Mouse (Mus musculus) stomach, postnatal 0 days (tissue): ENCODE results near the gene Gstm6. TPM values are rescaled to one million over a fixed set of nuclear protein-coding genes. Genes with fewer than 3 reads are reported as not detected.
"Not testable (repeated sequence)": the region's sequence is repeated elsewhere in the genome, so short reads cannot be mapped to it uniquely, and the experiment has no call there.

Source experiments
- ATAC-seq: fragments of 200-750 bp; cut with Nextera tagmentation; 2 replicates; pipeline ENCODE4 v1.8.0; 2017; ENCODE audit not compliant: low FRiP score, low TSS enrichment
- DNase-seq: peaks from one replicate; pipeline ENCODE4 v3.0.0-alpha.2; 2016; ENCODE audit warnings: low spot score
- H3K27ac ChIP-seq: fragments of 300-500 bp; sonication (generic); replicated peaks from 2 replicates; pipeline ENCODE4 v1.5.1; 2014; ENCODE audit warnings: mild to moderate bottlenecking, control low read depth
- H3K27me3 ChIP-seq: fragments of 300-500 bp; sonication (generic); 2 replicates; pipeline ENCODE4 v1.6.1; 2014; ENCODE audit warnings: low read length; ENCODE audit not compliant: control insufficient read depth, insufficient read depth
- H3K36me3 ChIP-seq: fragments of 300-500 bp; sonication (generic); 2 replicates; pipeline ENCODE4 v1.6.1; 2014; ENCODE audit warnings: low read length, mixed read lengths; ENCODE audit not compliant: control insufficient read depth, insufficient read depth
- H3K4me1 ChIP-seq: fragments of 300-500 bp; sonication (generic); replicated peaks from 2 replicates; pipeline ENCODE4 v1.6.1; 2014; ENCODE audit warnings: antibody characterized with exemption; ENCODE audit not compliant: control insufficient read depth, insufficient read depth
- H3K4me2 ChIP-seq: fragments of 300-500 bp; sonication (generic); replicated peaks from 2 replicates; pipeline ENCODE4 v1.6.1; 2014; ENCODE audit warnings: low read depth, mild to moderate bottlenecking, control low read depth, moderate library complexity
- H3K4me3 ChIP-seq: fragments of 300-500 bp; sonication (generic); 2 replicates; pipeline ENCODE4 v1.5.1; 2014; ENCODE audit warnings: low read depth, low read length, control low read depth
- H3K9ac ChIP-seq: fragments of 300-500 bp; sonication (generic); 2 replicates; pipeline ENCODE4 v1.6.1; 2014; ENCODE audit warnings: mild to moderate bottlenecking, low read length, control low read depth, mixed read lengths
- H3K9me3 ChIP-seq: fragments of 300-500 bp; sonication (generic); 2 replicates; pipeline ENCODE4 v1.6.1; 2016; ENCODE audit warnings: low read length; ENCODE audit not compliant: control insufficient read depth
- CTCF ChIP-seq: IDR thresholded peaks from 2 replicates; pipeline ENCODE4 v1.5.1; 2016; ENCODE audit warnings: antibody characterized with exemption, low read depth, mild to moderate bottlenecking, moderate library complexity
- EP300 ChIP-seq: optimal IDR thresholded peaks from 2 replicates; pipeline ENCODE3; 2016; ENCODE audit warnings: antibody characterized with exemption
- WGBS: fragments of 180-500 bp; shearing (Covaris S2); extraction: QIAGEN DNeasy Blood & Tissue Kit; methylation state at CpG from one replicate; pipeline ENCODE4 v1.1.7; 2014; 5-methylcytosine and 5-hydroxymethylcytosine counted together
- polyA plus RNA-seq: library from polyadenylated mRNA; unstranded; fragments of >200 nt; fragmentation: Nextera tagmentation; extraction: Ambion mirVana; gene quantifications from 2 replicates; pipeline ENCODE4 v1.2.1, GENCODE M21; 2015

Gstm6 gene
- polyA plus RNA-seq, 1 experiment from 2014 or later = 13.7 TPM

DNA sequence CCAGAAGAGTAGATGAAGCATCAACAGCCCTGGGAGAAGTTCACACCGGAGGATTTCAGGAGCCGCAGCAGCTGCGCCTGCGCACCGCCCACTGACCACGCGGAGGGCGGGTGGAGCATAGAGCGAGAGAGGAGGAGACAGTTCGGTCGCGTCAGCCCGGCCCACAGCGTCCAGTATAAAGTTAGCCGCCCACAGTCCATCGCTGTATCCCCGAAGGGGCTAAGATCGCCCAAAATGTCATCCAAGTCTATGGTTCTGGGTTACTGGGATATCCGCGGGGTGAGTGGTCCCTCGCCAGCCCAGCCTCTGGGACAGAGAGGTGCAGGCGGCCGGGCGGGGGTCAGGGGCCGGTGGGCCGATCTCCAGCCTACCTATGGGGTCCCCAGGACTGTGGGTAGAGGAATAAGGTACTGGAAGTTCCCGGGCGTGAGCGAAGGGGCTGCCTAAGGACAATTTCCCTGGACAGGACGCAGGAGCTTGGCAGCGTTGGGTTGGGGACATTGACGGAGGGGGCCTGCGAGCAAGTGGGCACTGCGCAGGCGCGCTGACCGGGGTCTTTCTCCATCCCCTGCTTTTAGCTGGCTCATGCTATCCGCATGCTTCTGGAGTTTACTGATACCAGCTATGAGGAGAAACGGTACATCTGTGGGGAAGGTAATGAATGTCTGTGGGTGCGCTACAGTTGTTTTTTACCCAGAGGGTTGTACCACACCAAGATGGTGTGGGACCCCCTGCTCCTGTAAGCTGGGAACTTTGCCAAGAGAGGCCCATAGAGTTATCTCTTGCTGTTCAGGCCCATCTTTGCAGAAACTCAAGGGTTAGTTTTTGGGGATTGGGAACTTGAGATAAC is 47.6 kb downstream of the Gstm6 start, which contains the start of gene Gstm5:
TSS of gene Gstm5 (plus strand) at position 102 of the 850 bp plus-strand sequence.
- peak within 1 kb of the TSS; percentile 69 for H3K27ac ChIP-seq
- H3K36me3 ChIP-seq = no peaks in the 10 kb centered on the region
- H3K27me3 ChIP-seq = no peaks in the 10 kb centered on the region
- ATAC-seq (peak; percentile 93), DNase-seq (peak; percentile 90)
- H3K4me3 ChIP-seq = peak within 1 kb of the TSS; percentile 56
- peak within 1 kb of the TSS; percentile 80 for H3K4me2 ChIP-seq
- WGBS = 5% methylated on average over 40 of the region's 40 CpGs
- no peaks in the 10 kb centered on the region for H3K9me3 ChIP-seq
- H3K9ac ChIP-seq = peak within 1 kb of the TSS; percentile 65
- H3K4me1 ChIP-seq = no peaks in the 10 kb centered on the region
- no peak for TF ChIP-seq CTCF
- TF ChIP-seq EP300 = no peak

GRCm38 (mm10) chr3:107895194-107895719 is 48.3 kb downstream of the Gstm6 start:
- no peak for TF ChIP-seq CTCF
- TF ChIP-seq EP300 = no peak
- Histone ChIP-seq H3K27me3 (no peaks in the 10 kb centered on the region), H3K27ac (no peak overlapping the region), H3K9me3 (no peaks in the 10 kb centered on the region), H3K9ac (peak overlapping the region; percentile 65), H3K4me1 (no peaks in the 10 kb centered on the region), H3K4me2 (peak overlapping the region; percentile 80), H3K36me3 (no peaks in the 10 kb centered on the region), H3K4me3 (peak overlapping the region; percentile 56)
- DNase-seq (no peak), ATAC-seq (peak; percentile 41)
- 5% methylated on average over 6 of the region's 6 CpGs for WGBS

- H3K4me3 ChIP-seq, H3K36me3 ChIP-seq, H3K4me2 ChIP-seq, DNase-seq, ATAC-seq, H3K9me3 ChIP-seq, H3K4me1 ChIP-seq, H3K9ac ChIP-seq, H3K27me3 ChIP-seq, H3K27ac ChIP-seq: not testable (repeated sequence)
- 82% methylated on average over 2 of the region's 2 CpGs for WGBS
Measured at GRCm38 (mm10) chr3:107889236-107889635, 54.3 kb downstream of the Gstm6 start.

Other genes with a start within 250 kb of the Gstm6 start
- 39.8 and 41.4 TPM in 2 replicates for gene Ahcyl1, start 247.2 kb downstream of the Gstm6 start, polyA plus RNA-seq
- 13.1 and 14.7 TPM in 2 replicates for gene Csf1, start 183.3 kb downstream of the Gstm6 start, polyA plus RNA-seq
- 29.2 and 29.8 TPM in 2 replicates for gene Eps8l3, start 66.5 kb downstream of the Gstm6 start, polyA plus RNA-seq
- 249 and 273 TPM in 2 replicates for gene Gstm5, start 47.9 kb downstream of the Gstm6 start, polyA plus RNA-seq
- 12.4 and 15.9 TPM in 2 replicates for gene Gstm7, start 11.9 kb downstream of the Gstm6 start, polyA plus RNA-seq
- 53.8 and 54.0 TPM in 2 replicates for gene Gstm3, start 25.5 kb upstream of the Gstm6 start, polyA plus RNA-seq
- gene Gstm2, start 42.7 kb upstream of the Gstm6 start, polyA plus RNA-seq = 189 and 195 TPM in 2 replicates
- 892 and 954 TPM in 2 replicates for gene Gstm1, start 74.2 kb upstream of the Gstm6 start, polyA plus RNA-seq
- gene Gstm4, start 101.1 kb upstream of the Gstm6 start, polyA plus RNA-seq = 19.4 and 19.6 TPM in 2 replicates
- gene Ampd2, start 142.9 kb upstream of the Gstm6 start, polyA plus RNA-seq = 20.2 and 20.7 TPM in 2 replicates
- gene Gnat2, start 149.0 kb upstream of the Gstm6 start, polyA plus RNA-seq = 0.59 and 0.71 TPM in 2 replicates
- gene Gnai3, start 202.4 kb upstream of the Gstm6 start, polyA plus RNA-seq = 107 and 112 TPM in 2 replicates
- 0.11 TPM in 2 replicates for gene Gpr61, start 211.1 kb upstream of the Gstm6 start, polyA plus RNA-seq
- gene Amigo1, start 242.6 kb upstream of the Gstm6 start, polyA plus RNA-seq = 3.0 and 3.5 TPM in 2 replicates